In the genomic region with DNA sequence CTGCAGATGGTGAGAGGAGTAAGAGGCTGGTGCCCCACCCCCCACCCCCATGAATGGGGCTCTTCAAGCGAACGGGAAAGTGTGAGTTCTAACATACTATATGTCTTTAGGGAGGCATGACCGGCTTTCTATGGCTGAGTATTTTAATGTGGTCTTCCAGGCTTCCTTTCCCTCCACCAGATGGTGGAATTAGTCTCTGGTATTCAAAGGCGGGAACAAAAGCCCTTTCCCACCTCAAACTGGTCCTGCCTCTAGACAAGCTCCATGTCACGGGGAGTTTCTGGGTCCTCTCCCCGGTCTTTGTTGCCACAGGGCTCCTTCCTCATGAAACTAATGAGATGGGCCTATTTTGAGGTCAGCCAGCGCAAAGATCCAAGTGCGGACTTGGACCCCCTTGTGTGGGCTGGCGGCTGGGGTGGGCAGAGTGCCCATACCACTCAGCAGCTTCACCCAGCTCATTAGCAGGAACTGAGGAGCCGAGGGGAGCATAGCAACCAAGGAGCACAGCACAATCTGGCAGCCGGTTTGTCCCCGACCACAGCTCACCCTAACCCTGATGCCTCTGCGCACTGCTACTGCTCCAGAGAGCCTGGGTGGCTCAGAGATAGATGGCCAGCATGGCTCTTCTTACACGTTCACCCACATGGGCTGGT, we compare ENCODE assay signal across 10 mouse cellular contexts. TPM values are rescaled to one million over a fixed set of nuclear protein-coding genes. Genes with fewer than 3 reads are reported as not detected.
DNase-seq lines count a peak whose midpoint lies in the region; ATAC-seq and TF ChIP-seq lines count a peak whose summit lies in the region.
"Had no signal": no experiment of that assay in that cellular context is flagged by ENCODE, and none has a peak within 500 bp of the region (broad histone marks: within the 10 kb centered on the region; RNA-seq: fewer than 3 reads in every experiment).

No protein-coding gene starts in this region.

- H3K4me2 ChIP-seq in forebrain, postnatal 0 days (ENCODE audit: low read depth), result no peak overlapping the region
- H3K4me2 ChIP-seq in midbrain, embryonic 12.5 days (replicated peaks), result peak overlapping the region; percentile 2; the same call in 1 of the 2 replicates
- H3K4me2 ChIP-seq: embryonic facial prominence, embryonic 15.5 days had no signal

- 15% methylated on average over 14 of the region's 14 CpGs for WGBS in forebrain, postnatal 0 days
- 30% methylated on average over 14 of the region's 14 CpGs for WGBS in midbrain, embryonic 12.5 days

- H3K27me3 ChIP-seq in forebrain, postnatal 0 days (ENCODE audit: insufficient read depth, low read length), result no peaks in the 10 kb centered on the region
- H3K27me3 ChIP-seq in midbrain, embryonic 12.5 days, result peaks cover 11% of the 10 kb centered on the region; the same call in 1 of the 2 replicates
- H3K27me3 ChIP-seq: embryonic facial prominence, embryonic 15.5 days had no signal

- peak overlapping the region; percentile 79 for H3K27ac ChIP-seq in forebrain, postnatal 0 days (ENCODE audit: low read depth, low read length)
- H3K27ac ChIP-seq in midbrain, embryonic 12.5 days (replicated peaks), result peak overlapping the region; percentile 79
- H3K27ac ChIP-seq: embryonic facial prominence, embryonic 15.5 days had no signal

- H3K4me3 ChIP-seq in forebrain, postnatal 0 days (ENCODE audit: low read depth, low read length), result no peak overlapping the region
- H3K4me3 ChIP-seq in midbrain, embryonic 12.5 days, result no peak overlapping the region
- H3K4me3 ChIP-seq: embryonic facial prominence, embryonic 15.5 days had no signal

- ATAC-seq in forebrain, postnatal 0 days, result peak; percentile 85
- ATAC-seq in midbrain, embryonic 12.5 days (ENCODE audit: low FRiP score, low read depth), result peak; percentile 72
- no peak for ATAC-seq in megakaryocyte progenitor cell, adult 5-6 weeks (replicated peaks; ENCODE audit: poor library complexity)

- peak; percentile 27 for TF ChIP-seq CTCF in forebrain, postnatal 0 days (IDR thresholded peaks at IDR 0.05; ENCODE audit: low read depth)

- H3K36me3 ChIP-seq in forebrain, postnatal 0 days (ENCODE audit: insufficient read depth), result no peaks in the 10 kb centered on the region
- H3K36me3 ChIP-seq in midbrain, embryonic 12.5 days, result no peaks in the 10 kb centered on the region
- H3K36me3 ChIP-seq: embryonic facial prominence, embryonic 15.5 days; G1E had no signal

- peaks cover 25% of the 10 kb centered on the region for H3K4me1 ChIP-seq in forebrain, postnatal 0 days (ENCODE audit: insufficient read depth)
- peaks cover 59% of the 10 kb centered on the region for H3K4me1 ChIP-seq in midbrain, embryonic 12.5 days

- H3K9ac ChIP-seq in forebrain, postnatal 0 days, result no peak overlapping the region
- H3K9ac ChIP-seq in midbrain, embryonic 12.5 days (replicated peaks), result no peak overlapping the region
- H3K9ac ChIP-seq: embryonic facial prominence, embryonic 15.5 days had no signal

- DNase-seq in embryo, embryonic 10.5 days (ENCODE audit: low spot score), result peak; percentile 69
- DNase-seq in forebrain, postnatal 0 days, result peak; percentile 78
- peak; percentile 58 to 83 for DNase-seq in kidney, postnatal 25 days
- no peak for DNase-seq in thymus, postnatal 4 days
- no peak for DNase-seq in heart, adult 9 months (ENCODE audit: low spot score in 2 of 2)
- no peak for DNase-seq in gastrocnemius, adult 8-10 months (ENCODE audit: low spot score in 2 of 2)

- no peaks in the 10 kb centered on the region for H3K9me3 ChIP-seq in forebrain, postnatal 0 days (ENCODE audit: low read length)
- no peaks in the 10 kb centered on the region for H3K9me3 ChIP-seq in midbrain, embryonic 12.5 days
- H3K9me3 ChIP-seq: embryonic facial prominence, embryonic 15.5 days; G1E had no signal

RNA-seq across cellular contexts. Expression of gene Celsr1, which starts 39.5 kb away (rescaled TPM):
- total RNA-seq in forebrain, postnatal 0 days (2014; rRNA removed), result 6.5 and 13.0 TPM in 2 replicates
- 0.62 and 0.97 TPM in 2 replicates for polyA plus RNA-seq in forebrain, postnatal 0 days (2015; fragmentation: Nextera tagmentation; extraction: Ambion mirVana)
- polyA plus RNA-seq in midbrain, embryonic 12.5 days (2016; fragmentation: Nextera tagmentation; extraction: Ambion mirVana), result 3.4 and 4.1 TPM in 2 replicates
- under 1 TPM; 0.02 to 0.36 (median 0.10) TPM for total RNA-seq in gastrocnemius, adult 8-10 months (2022)
- total RNA-seq in megakaryocyte progenitor cell, adult 5-6 weeks (2015), result 8.4 and 10.7 TPM in 2 replicates
- total RNA-seq in megakaryocyte progenitor cell, adult 5-6 weeks (2017), result 4.4 and 6.6 TPM in 2 replicates

Comparison
In these comparisons a context has a peak if more than half of its experiments do, and no peak if none do; other contexts are left out.
1. DNase-seq: peak in embryo, embryonic 10.5 days (single experiment), forebrain, postnatal 0 days (single experiment) and kidney, postnatal 25 days (2 of 2); none in thymus, postnatal 4 days (single experiment), heart, adult 9 months (0 of 2) and gastrocnemius, adult 8-10 months (0 of 2).